Mouse (Mus musculus): Measurements from ENCODE around the gene Arl3. TPM values are rescaled to one million over a fixed set of nuclear protein-coding genes. Genes with fewer than 3 reads are reported as not detected.

The Arl3 gene
- polyA plus RNA-seq, 1 experiment from 2014 or later, result 160 TPM

- peak overlapping the region; percentile 98 for H3K9ac ChIP-seq (ENCODE audit: low read length)
- H3K9me3 ChIP-seq (ENCODE audit: control insufficient read depth, low read length), result no peaks in the 10 kb centered on the region
- peaks cover 33% of the 10 kb centered on the region for H3K4me1 ChIP-seq (ENCODE audit: control insufficient read depth, insufficient read depth, low read length)
- H3K4me2 ChIP-seq, result peak overlapping the region; percentile 81
- peak overlapping the region; percentile 100 for H3K27ac ChIP-seq (ENCODE audit: low read depth, low read length)
- no peaks in the 10 kb centered on the region for H3K27me3 ChIP-seq (ENCODE audit: control insufficient read depth, insufficient read depth, low read length)
- no peak for ATAC-seq (ENCODE audit: low FRiP score)
- 0 out of 2 replicates have a peak, but pooled peaks cover 2% of the 10 kb centered on the region for H3K36me3 ChIP-seq (ENCODE audit: control insufficient read depth, insufficient read depth, low read length)
- under 1% methylated on average over 43 of the region's 46 CpGs for WGBS
- DNase-seq (ENCODE audit: low spot score, missing footprints), result peak; percentile 94
- peak overlapping the region; percentile 98 for H3K4me3 ChIP-seq (ENCODE audit: low read depth, low read length)
Observed at GRCm38 (mm10) chr19:46502069-46502455, 70.9 kb downstream of the Arl3 start.

- DNase-seq (ENCODE audit: low spot score, missing footprints) (peak; percentile 97), ATAC-seq (ENCODE audit: low FRiP score) (peak; percentile 73)
- H3K27me3 ChIP-seq (ENCODE audit: control insufficient read depth, insufficient read depth, low read length), result no peaks in the 10 kb centered on the region
- H3K9me3 ChIP-seq (ENCODE audit: control insufficient read depth, low read length), result no peaks in the 10 kb centered on the region
- peak within 1 kb of the TSS; percentile 81 for H3K4me2 ChIP-seq
- H3K36me3 ChIP-seq (ENCODE audit: control insufficient read depth, insufficient read depth, low read length), result 0 out of 2 replicates have a peak, but pooled peaks cover 2% of the 10 kb centered on the region
- H3K4me3 ChIP-seq (ENCODE audit: low read depth, low read length), result peak within 1 kb of the TSS; percentile 98
- H3K27ac ChIP-seq (ENCODE audit: low read depth, low read length), result peak within 1 kb of the TSS; percentile 100
- H3K9ac ChIP-seq (ENCODE audit: low read length), result peak within 1 kb of the TSS; percentile 98
- WGBS, result under 1% methylated on average over 62 of the region's 64 CpGs
- H3K4me1 ChIP-seq (ENCODE audit: control insufficient read depth, insufficient read depth, low read length), result peaks cover 27% of the 10 kb centered on the region
Observed at GRCm38 (mm10) chr19:46501401-46502068, 71.5 kb downstream of the Arl3 start, which contains the start of gene Trim8. Gene Trim8 (plus strand): TSS chr19:46501702.

GRCm38 (mm10) chr19:46500581-46501341 lies 72.2 kb downstream of the Arl3 start:
- H3K4me2 ChIP-seq, result peak overlapping the region; percentile 81
- peaks cover 20% of the 10 kb centered on the region for H3K4me1 ChIP-seq (ENCODE audit: control insufficient read depth, insufficient read depth, low read length)
- ATAC-seq (ENCODE audit: low FRiP score) (peak; percentile 54), DNase-seq (ENCODE audit: low spot score, missing footprints) (peak; percentile 97)
- H3K9me3 ChIP-seq (ENCODE audit: control insufficient read depth, low read length), result no peaks in the 10 kb centered on the region
- no peaks in the 10 kb centered on the region for H3K27me3 ChIP-seq (ENCODE audit: control insufficient read depth, insufficient read depth, low read length)
- H3K9ac ChIP-seq (ENCODE audit: low read length), result peak overlapping the region; percentile 98
- H3K36me3 ChIP-seq (ENCODE audit: control insufficient read depth, insufficient read depth, low read length), result no peaks in the 10 kb centered on the region
- under 1% methylated on average over 38 of the region's 50 CpGs for WGBS
- H3K27ac ChIP-seq (ENCODE audit: low read depth, low read length), result peak overlapping the region; percentile 100
- H3K4me3 ChIP-seq (ENCODE audit: low read depth, low read length), result peak overlapping the region; percentile 98

- peak overlapping the region; percentile 98 for H3K4me3 ChIP-seq (ENCODE audit: low read depth, low read length)
- H3K9ac ChIP-seq (ENCODE audit: low read length), result peak overlapping the region; percentile 98
- peak overlapping the region; percentile 81 for H3K4me2 ChIP-seq
- no peaks in the 10 kb centered on the region for H3K27me3 ChIP-seq (ENCODE audit: control insufficient read depth, insufficient read depth, low read length)
- H3K4me1 ChIP-seq (ENCODE audit: control insufficient read depth, insufficient read depth, low read length), result peaks cover 12% of the 10 kb centered on the region
- no peaks in the 10 kb centered on the region for H3K9me3 ChIP-seq (ENCODE audit: control insufficient read depth, low read length)
- under 1% methylated on average over 41 of the region's 52 CpGs for WGBS
- peak overlapping the region; percentile 100 for H3K27ac ChIP-seq (ENCODE audit: low read depth, low read length)
- no peaks in the 10 kb centered on the region for H3K36me3 ChIP-seq (ENCODE audit: control insufficient read depth, insufficient read depth, low read length)
- peak; percentile 86 for ATAC-seq (ENCODE audit: low FRiP score)
- DNase-seq (ENCODE audit: low spot score, missing footprints), result peak; percentile 99
Observed at GRCm38 (mm10) chr19:46499836-46500580, 73.0 kb downstream of the Arl3 start.

GRCm38 (mm10) chr19:46499539-46499835 lies 73.5 kb downstream of the Arl3 start:
- peak overlapping the region; percentile 100; the same call in 1 of the 2 replicates for H3K27ac ChIP-seq (ENCODE audit: low read depth, low read length)
- peak overlapping the region; percentile 98; the same call in 1 of the 2 replicates for H3K4me3 ChIP-seq (ENCODE audit: low read depth, low read length)
- no peaks in the 10 kb centered on the region for H3K36me3 ChIP-seq (ENCODE audit: control insufficient read depth, insufficient read depth, low read length)
- H3K4me2 ChIP-seq, result peak overlapping the region; percentile 25; the same call in 1 of the 2 replicates
- H3K4me1 ChIP-seq (ENCODE audit: control insufficient read depth, insufficient read depth, low read length), result peaks cover 7% of the 10 kb centered on the region
- H3K9me3 ChIP-seq (ENCODE audit: control insufficient read depth, low read length), result no peaks in the 10 kb centered on the region
- H3K9ac ChIP-seq (ENCODE audit: low read length), result peak overlapping the region; percentile 17; the same call in 1 of the 2 replicates
- no peaks in the 10 kb centered on the region for H3K27me3 ChIP-seq (ENCODE audit: control insufficient read depth, insufficient read depth, low read length)
- ATAC-seq (ENCODE audit: low FRiP score), result no peak
- 8% methylated on average over 3 of the region's 3 CpGs for WGBS
- no peak for DNase-seq (ENCODE audit: low spot score, missing footprints)

GRCm38 (mm10) chr19:46497230-46497629 lies 75.8 kb downstream of the Arl3 start:
- Histone ChIP-seq H3K4me3 (ENCODE audit: low read depth, low read length) (no peak overlapping the region), H3K27ac (ENCODE audit: low read depth, low read length) (no peak overlapping the region), H3K36me3 (ENCODE audit: control insufficient read depth, insufficient read depth, low read length) (no peaks in the 10 kb centered on the region), H3K4me2 (no peak overlapping the region), H3K9me3 (ENCODE audit: control insufficient read depth, low read length) (no peaks in the 10 kb centered on the region), H3K9ac (ENCODE audit: low read length) (no peak overlapping the region), H3K27me3 (ENCODE audit: control insufficient read depth, insufficient read depth, low read length) (no peaks in the 10 kb centered on the region), H3K4me1 (ENCODE audit: control insufficient read depth, insufficient read depth, low read length) (peaks cover 3% of the 10 kb centered on the region; the same call in 1 of the 2 replicates)
- ATAC-seq (ENCODE audit: low FRiP score) (no peak), DNase-seq (ENCODE audit: low spot score, missing footprints) (no peak)
- 68% methylated on average over 2 of the region's 2 CpGs for WGBS

- DNase-seq (ENCODE audit: low spot score, missing footprints), result no peak
- Histone ChIP-seq H3K4me1 (ENCODE audit: control insufficient read depth, insufficient read depth, low read length) (peaks cover 5% of the 10 kb centered on the region; the same call in 1 of the 2 replicates), H3K4me3 (ENCODE audit: low read depth, low read length) (no peak overlapping the region), H3K9ac (ENCODE audit: low read length) (no peak overlapping the region), H3K4me2 (no peak overlapping the region), H3K27me3 (ENCODE audit: control insufficient read depth, insufficient read depth, low read length) (no peaks in the 10 kb centered on the region), H3K36me3 (ENCODE audit: control insufficient read depth, insufficient read depth, low read length) (no peaks in the 10 kb centered on the region), H3K9me3 (ENCODE audit: control insufficient read depth, low read length) (no peaks in the 10 kb centered on the region), H3K27ac (ENCODE audit: low read depth, low read length) (no peak overlapping the region)
- WGBS, result 88% methylated on average over 8 of the region's 8 CpGs
- ATAC-seq (ENCODE audit: low FRiP score), result no peak
Observed at GRCm38 (mm10) chr19:46495136-46495535, 77.9 kb downstream of the Arl3 start.

GRCm38 (mm10) chr19:46490634-46491033 lies 82.4 kb downstream of the Arl3 start:
- 3% methylated on average over 2 of the region's 2 CpGs for WGBS
- H3K36me3 ChIP-seq (ENCODE audit: control insufficient read depth, insufficient read depth, low read length), result 0 out of 2 replicates have a peak, but pooled peaks cover 2% of the 10 kb centered on the region
- H3K4me3 ChIP-seq (ENCODE audit: low read depth, low read length), result no peak overlapping the region
- H3K27ac ChIP-seq (ENCODE audit: low read depth, low read length), result no peak overlapping the region
- ATAC-seq (ENCODE audit: low FRiP score) (peak; percentile 38; the same call in 1 of the 2 replicates), DNase-seq (ENCODE audit: low spot score, missing footprints) (no peak)
- no peak overlapping the region for H3K9ac ChIP-seq (ENCODE audit: low read length)
- no peaks in the 10 kb centered on the region for H3K27me3 ChIP-seq (ENCODE audit: control insufficient read depth, insufficient read depth, low read length)
- no peaks in the 10 kb centered on the region for H3K9me3 ChIP-seq (ENCODE audit: control insufficient read depth, low read length)
- peaks cover 2% of the 10 kb centered on the region; the same call in 1 of the 2 replicates for H3K4me1 ChIP-seq (ENCODE audit: control insufficient read depth, insufficient read depth, low read length)
- H3K4me2 ChIP-seq, result no peak overlapping the region
